In genomic region chr13:51022401-51023250, GRCm38 (mm10) we compare ENCODE assay signal across 8 mouse cellular contexts.
DNase-seq lines count a peak whose midpoint lies in the region; ATAC-seq and TF ChIP-seq lines count a peak whose summit lies in the region.
"Had no signal": no experiment of that assay in that cellular context is flagged by ENCODE, and none has a peak within 500 bp of the region (broad histone marks: within the 10 kb centered on the region; RNA-seq: fewer than 3 reads in every experiment).

No protein-coding gene starts in this region.

- no peak for DNase-seq in stomach, postnatal 0 days (ENCODE audit: low spot score)
- peak; percentile 97 for DNase-seq in fibroblast of lung, adult 2 months (ENCODE audit: low read depth)
- peak; percentile 33 for DNase-seq in heart, postnatal 25 days (ENCODE audit: low spot score)
- DNase-seq in lung, postnatal 36 days = peak; percentile 63
- no peak for DNase-seq in spleen, adult 12 weeks (ENCODE audit: low spot score)
- no peak for DNase-seq in layer of hippocampus, adult 9-11 months

- no peak overlapping the region for H3K4me3 ChIP-seq in stomach, embryonic 14.5 days (ENCODE audit: low read depth, low read length)
- H3K4me3 ChIP-seq in stomach, postnatal 0 days (ENCODE audit: low read depth, low read length) = no peak overlapping the region
- H3K4me3 ChIP-seq: megakaryocyte, embryonic 14.5 days had no signal

- H3K4me1 ChIP-seq in stomach, embryonic 14.5 days (ENCODE audit: control insufficient read depth, insufficient read depth, low read length) = 0 out of 2 replicates have a peak, but pooled peaks cover 14% of the 10 kb centered on the region
- H3K4me1 ChIP-seq in stomach, postnatal 0 days (replicated peaks; ENCODE audit: control insufficient read depth, insufficient read depth) = no peaks in the 10 kb centered on the region
- H3K4me1 ChIP-seq: megakaryocyte, embryonic 14.5 days had no signal

- H3K4me2 ChIP-seq in stomach, embryonic 14.5 days (replicated peaks; ENCODE audit: low read depth, low read length) = no peak overlapping the region
- H3K4me2 ChIP-seq in stomach, postnatal 0 days (replicated peaks; ENCODE audit: low read depth) = no peak overlapping the region

- H3K27ac ChIP-seq in stomach, embryonic 14.5 days (ENCODE audit: low read length) = peak overlapping the region; percentile 6; the same call in 1 of the 2 replicates
- no peak overlapping the region; the same call in 1 of the 2 replicates for H3K27ac ChIP-seq in stomach, postnatal 0 days (replicated peaks)

- TF ChIP-seq CTCF in stomach, postnatal 0 days (IDR thresholded peaks at IDR 0.05; ENCODE audit: low read depth) = no peak

- no peaks in the 10 kb centered on the region for H3K9me3 ChIP-seq in stomach, embryonic 14.5 days (ENCODE audit: control insufficient read depth, low read depth, low read length)
- H3K9me3 ChIP-seq in stomach, postnatal 0 days (ENCODE audit: control insufficient read depth, low read length) = no peaks in the 10 kb centered on the region

- ATAC-seq in stomach, embryonic 14.5 days (ENCODE audit: insufficient number of reproducible peaks, insufficient read depth, low FRiP score, low read depth) = no peak
- ATAC-seq in stomach, postnatal 0 days (ENCODE audit: low FRiP score, low TSS enrichment) = no peak; the same call in 1 of the 2 replicates

- H3K36me3 ChIP-seq in stomach, embryonic 14.5 days (ENCODE audit: control insufficient read depth, insufficient read depth, low read length) = no peaks in the 10 kb centered on the region
- H3K36me3 ChIP-seq in stomach, postnatal 0 days (ENCODE audit: control insufficient read depth, insufficient read depth, low read length) = no peaks in the 10 kb centered on the region

- H3K9ac ChIP-seq in stomach, embryonic 14.5 days (replicated peaks; ENCODE audit: low read depth, low read length) = no peak overlapping the region
- H3K9ac ChIP-seq in stomach, postnatal 0 days (ENCODE audit: low read length) = no peak overlapping the region

- TF ChIP-seq EP300 in stomach, postnatal 0 days (optimal IDR thresholded peaks at IDR 0.05) = no peak

- no peaks in the 10 kb centered on the region for H3K27me3 ChIP-seq in stomach, embryonic 14.5 days (ENCODE audit: control insufficient read depth, insufficient read depth, low read length)
- H3K27me3 ChIP-seq in stomach, postnatal 0 days (ENCODE audit: control insufficient read depth, insufficient read depth, low read length) = no peaks in the 10 kb centered on the region

- 55% methylated on average over 13 of the region's 13 CpGs for WGBS in stomach, embryonic 14.5 days
- 44% methylated on average over 13 of the region's 13 CpGs for WGBS in stomach, postnatal 0 days

- intact Hi-C loops in heart, postnatal 25 days (cut with DNase I) = loop anchor here (5.0 kb wide), 1 partner anchor 75 kb away; no protein-coding TSS in a partner anchor

Comparison
In these comparisons a context has a peak if more than half of its experiments do, and no peak if none do; other contexts are left out.
1. DNase-seq: peak in fibroblast of lung, adult 2 months (single experiment), heart, postnatal 25 days (single experiment) and lung, postnatal 36 days (single experiment); none in stomach, postnatal 0 days (single experiment), spleen, adult 12 weeks (single experiment) and layer of hippocampus, adult 9-11 months (single experiment).